Mouse (Mus musculus): ENCODE measurements around the gene Peli2.

The Peli2 gene

DNA sequence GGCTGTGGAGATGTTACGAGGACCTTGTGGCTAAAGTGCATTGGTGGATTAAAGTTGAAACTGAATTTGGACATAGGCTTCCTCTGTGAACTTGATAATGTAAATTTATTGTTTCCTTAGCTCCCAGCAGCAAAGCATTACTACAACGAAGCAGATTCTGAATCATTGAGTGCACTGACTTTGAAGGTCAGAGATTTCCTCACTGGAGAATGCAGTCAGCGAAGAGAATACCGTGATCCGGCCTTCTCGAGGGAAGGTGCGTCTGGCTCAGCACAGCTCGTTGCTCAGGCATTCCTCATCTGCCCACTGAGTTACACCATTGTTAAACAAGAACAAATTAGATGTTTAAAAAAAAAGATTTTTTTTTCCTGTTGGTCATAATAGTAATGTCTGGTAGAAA lies 58.4 kb downstream of the Peli2 start:
- no peak for DNase-seq (ENCODE audit: low read depth in 2 of 2, low spot score in 2 of 2)

DNA sequence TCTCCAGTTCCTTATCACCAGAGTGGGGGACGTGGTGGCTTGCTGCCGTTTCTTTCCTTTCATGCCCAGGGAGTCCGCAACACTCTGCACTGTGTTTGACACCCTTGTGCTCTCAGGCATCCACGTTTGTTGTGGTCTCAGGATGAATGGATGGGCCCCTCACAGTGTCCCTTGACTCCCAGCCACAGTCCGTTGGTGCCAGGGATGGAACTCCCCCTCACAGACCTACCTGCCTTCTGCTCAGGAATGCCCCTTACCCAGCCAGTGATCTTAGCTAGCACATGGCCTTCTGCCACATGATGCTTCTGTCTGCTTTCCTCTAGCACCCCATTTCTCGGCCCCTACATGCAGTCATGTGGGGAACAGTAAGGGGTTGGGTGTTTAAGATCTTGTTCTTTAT lies 65.7 kb downstream of the Peli2 start:
- no peak for DNase-seq (ENCODE audit: low read depth in 2 of 2, low spot score in 2 of 2)

DNA sequence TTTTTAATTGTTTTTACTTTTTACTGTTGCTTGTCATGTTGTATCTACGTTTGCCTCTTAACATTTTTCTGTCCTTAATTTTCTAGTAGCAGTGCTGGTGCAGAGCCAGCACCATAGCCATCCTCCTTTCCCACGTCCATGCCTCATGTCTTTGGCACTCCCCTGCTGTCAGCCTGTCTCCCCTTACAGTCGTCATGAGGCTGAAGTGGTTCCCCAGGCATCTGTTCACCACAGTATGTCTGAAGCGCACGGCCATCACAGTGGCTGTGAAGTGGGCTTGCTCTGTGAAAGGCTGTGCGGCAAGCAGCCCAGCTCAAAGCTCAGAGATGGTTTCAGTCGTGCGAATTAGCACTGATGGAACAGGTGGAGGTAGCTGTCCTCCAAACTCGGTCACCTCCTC lies 66.5 kb downstream of the Peli2 start:
- DNase-seq (ENCODE audit: low read depth in 2 of 2, low spot score in 2 of 2) = no peak

DNA sequence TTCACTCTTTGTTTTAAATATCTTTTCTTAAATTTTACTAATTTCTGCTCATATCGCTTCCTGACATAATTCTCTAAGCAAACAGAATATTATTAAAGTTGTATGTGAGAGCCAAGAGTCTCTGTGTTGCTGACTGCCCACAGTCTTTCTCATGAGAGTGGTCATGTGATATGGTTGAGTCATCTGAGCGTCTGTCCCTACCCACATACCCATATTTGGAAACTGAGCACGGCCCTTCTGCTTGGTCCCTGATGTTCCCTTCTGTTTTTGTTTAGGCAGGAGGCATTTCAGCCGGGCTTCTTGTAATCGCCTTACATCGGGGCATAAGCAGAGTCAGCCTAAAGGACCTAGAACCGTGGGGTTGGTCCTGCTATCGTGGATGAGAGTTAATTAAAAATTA lies 68.7 kb downstream of the Peli2 start:
- DNase-seq (ENCODE audit: low read depth in 2 of 2, low spot score in 2 of 2) = no peak

DNA sequence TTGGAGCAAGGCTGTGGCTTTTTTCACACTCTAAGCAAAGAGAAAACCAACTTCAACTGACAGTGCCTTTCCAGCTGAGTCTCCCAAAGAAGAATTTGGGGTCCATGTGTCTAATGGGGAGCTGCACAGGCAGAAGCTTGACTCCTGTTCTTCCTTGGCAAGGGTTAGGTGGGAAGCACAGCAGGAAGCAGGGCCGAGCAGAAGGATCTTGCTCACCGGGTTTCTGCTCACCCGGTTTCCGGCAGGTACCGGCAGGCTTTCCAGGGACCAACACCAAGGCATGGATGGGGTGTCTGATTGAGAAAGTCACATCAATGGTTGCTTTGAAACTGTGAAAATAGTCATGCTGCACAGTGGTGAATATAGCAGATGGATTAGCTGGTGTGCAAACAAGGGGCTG lies 70.3 kb downstream of the Peli2 start:
- DNase-seq (ENCODE audit: low read depth in 2 of 2, low spot score in 2 of 2) = no peak

DNA sequence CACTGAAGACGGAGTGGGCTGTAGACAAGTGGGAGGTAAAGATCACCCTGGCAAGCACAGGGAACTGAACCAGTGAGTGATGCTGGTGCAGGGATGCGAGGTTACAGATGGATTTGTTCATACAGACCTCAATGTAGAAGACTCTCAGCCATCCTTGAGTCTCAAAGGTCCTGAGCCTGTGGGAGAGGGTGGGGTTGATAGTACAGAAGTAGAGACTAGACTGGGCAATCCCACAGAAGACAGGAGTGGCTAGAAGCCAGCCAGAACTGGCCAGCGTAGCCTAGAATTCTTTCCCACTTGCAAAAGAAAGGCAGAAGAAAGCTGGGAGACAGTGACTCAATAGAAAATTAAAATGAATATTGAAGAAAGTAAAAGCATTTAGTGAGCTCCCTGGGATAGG lies 71.3 kb downstream of the Peli2 start:
- no peak for DNase-seq (ENCODE audit: low read depth in 2 of 2, low spot score in 2 of 2)

DNA sequence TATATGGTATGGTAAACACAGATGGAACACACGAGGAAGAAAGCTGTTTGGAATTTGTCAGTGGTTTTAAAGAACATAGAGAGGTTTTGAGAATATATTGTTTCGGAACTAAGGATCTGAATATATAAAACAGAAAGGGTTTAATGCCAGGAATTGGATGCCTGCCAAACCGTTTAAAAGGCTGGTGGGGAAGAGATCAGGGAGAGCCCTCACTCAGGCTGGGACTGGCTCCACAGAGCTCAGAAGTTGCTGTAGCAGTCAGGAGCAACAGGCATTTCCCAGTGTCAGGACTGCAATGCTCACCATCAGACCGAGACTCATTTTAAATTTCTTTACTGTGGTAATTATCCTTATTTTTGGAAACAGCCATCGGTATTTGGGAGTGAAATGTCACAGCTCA lies 76.2 kb downstream of the Peli2 start:
- no peak for DNase-seq (ENCODE audit: low read depth in 2 of 2, low spot score in 2 of 2)

DNA sequence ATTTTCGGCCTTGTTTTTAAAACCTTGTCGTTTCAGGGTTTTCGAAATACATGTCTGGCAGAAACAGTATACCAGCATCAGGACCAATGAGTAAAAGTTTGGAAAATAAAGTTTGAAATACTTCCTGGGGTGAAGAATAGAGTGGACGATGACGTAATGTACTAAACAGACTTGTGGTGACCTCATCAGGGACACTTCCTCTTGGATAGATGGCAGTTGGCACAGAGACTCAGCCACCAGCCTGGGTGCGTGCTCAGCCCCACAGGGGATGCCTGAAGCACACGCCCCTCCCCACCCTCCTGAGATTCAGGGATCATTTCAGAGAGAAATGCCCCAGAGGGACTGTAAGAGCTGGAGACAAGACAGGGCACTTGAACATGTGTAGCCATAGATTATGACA lies 76.7 kb downstream of the Peli2 start:
- DNase-seq (ENCODE audit: low read depth in 2 of 2, low spot score in 2 of 2) = no peak

DNA sequence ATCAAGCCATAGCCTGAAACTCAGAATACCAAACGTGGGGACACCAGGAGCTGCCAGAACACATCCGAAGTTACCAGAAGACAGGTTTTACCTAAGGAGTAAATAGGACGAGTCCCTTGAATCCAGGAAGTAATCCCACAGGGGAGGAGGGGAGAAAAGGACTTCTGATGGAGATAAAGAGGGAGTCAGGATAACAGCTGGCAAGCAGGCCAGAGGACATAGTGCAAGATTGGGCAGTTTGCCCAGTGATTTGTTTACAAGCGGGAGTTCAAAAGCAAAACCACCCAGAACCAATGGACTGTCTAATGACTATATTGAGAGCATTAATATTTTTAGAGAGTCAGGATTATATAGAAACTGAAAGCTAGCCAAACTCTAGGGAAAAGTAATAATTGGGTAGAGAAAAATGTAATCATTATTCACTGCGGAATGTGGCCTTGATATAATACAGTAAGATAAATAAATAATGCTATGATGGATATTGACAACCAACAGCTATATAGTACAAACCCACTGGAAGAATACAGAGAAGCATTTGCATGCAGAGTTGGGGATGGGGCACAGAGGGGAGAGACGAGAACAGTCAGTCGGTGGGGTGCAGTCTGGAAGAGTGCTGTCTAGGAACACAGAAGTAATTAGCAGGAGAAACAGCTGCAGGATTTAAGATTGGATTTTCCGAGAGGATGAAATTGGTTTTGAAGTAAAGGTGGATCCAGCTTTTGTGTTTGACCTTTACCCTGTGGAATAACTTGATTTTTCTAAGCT lies 77.7 kb downstream of the Peli2 start:
- no peak for DNase-seq (ENCODE audit: low read depth in 2 of 2, low spot score in 2 of 2)

DNA sequence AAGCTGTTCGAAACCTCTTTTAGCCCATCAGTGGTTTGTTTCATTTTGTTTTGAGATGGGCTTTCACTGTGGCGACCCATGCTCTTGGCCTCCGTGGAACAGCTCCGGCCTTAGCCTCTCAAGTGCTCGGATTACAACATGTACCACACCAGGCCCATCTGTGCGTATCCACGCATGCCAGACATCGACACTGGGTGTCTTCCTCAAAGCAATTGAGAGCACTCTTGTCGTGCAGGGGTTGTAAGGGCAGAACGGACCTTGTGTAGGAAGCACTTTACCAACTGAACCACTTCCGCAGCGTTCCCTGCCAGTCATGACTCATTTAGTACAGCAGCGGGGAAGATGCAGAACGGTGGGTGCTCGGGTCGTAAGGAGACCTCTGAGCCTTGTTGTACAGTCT lies 78.3 kb downstream of the Peli2 start:
- DNase-seq (ENCODE audit: low read depth in 2 of 2, low spot score in 2 of 2) = no peak

DNA sequence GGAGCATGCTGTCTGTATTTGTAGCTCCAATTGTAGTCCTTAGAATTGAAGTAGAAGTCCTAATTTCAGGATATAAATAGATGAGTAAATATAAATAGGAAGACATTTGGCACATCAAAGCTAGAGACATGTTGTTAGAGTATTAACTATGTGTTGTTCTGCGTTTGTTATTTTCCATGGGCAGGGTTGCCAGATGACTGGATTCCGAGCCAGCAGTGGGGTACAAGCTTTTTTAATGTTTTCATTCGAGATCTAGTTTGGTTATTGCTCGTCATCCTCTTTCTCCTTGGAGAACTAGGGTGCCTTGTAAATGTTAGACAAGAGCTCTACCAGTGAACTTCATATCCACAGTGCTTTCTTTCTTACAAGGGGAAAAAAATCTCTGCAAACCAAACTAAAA lies 78.9 kb downstream of the Peli2 start:
- no peak for DNase-seq (ENCODE audit: low read depth in 2 of 2, low spot score in 2 of 2)

DNA sequence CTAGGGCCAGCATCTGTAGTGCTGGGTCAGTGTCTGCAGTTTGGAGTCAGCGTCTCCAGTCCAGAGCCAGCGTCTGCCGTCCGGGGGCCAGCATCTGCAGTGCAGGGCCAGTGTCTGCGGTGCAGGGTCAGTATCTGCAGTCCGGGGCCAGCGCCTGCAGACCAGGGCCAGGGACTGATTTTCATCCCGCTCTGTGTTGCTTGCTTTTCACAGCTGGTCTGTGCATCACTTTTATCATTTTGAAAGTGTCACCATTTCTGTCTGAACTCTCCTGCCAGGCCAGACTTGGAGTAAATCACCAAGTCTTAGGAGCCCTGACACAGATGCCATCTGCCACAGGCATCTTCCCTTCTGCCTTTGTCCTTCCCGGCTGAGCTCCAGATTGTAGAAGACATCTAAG lies 79.7 kb downstream of the Peli2 start:
- DNase-seq (ENCODE audit: low read depth in 2 of 2, low spot score in 2 of 2) = no peak

DNA sequence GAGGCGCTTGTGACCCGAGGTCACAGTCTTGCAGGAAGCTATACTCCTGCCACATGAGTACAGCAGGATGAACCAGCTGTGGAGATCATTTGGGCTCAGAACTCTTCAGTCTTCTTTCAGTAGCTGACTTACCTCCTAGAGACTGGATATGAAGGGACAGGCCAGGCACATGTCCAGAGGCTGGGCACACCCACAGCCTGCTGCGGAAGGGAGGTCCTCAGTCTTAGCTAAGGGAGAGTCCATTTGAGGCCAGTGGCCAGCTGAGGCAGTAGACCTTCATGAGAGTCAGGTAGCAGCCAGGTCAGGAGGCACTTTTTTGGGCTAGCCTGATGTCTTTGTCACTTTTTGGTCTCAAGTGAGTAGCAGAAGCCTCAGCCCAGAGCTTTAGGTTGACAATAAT lies 80.2 kb downstream of the Peli2 start:
- DNase-seq (ENCODE audit: low read depth in 2 of 2, low spot score in 2 of 2) = no peak

DNA sequence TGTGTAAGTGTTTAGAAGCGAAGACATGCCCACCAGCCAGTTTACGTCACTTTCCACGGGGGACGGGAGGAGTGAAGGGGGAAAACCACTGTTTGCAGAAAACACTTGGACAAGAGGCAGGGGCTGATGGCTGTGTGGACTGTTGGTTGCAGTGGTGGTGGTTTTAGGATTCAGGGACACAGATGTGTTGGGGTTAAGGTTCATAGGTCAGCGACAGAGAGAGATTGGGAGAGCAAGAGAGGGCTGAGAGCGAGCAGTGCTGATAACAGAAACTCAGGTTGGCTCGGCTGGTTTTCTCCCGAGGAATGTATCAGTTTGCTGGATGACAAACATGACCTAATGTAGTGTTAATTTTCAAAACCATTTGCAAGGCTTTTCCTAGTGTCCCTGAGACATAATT lies 80.8 kb downstream of the Peli2 start:
- no peak for DNase-seq (ENCODE audit: low read depth in 2 of 2, low spot score in 2 of 2)

DNA sequence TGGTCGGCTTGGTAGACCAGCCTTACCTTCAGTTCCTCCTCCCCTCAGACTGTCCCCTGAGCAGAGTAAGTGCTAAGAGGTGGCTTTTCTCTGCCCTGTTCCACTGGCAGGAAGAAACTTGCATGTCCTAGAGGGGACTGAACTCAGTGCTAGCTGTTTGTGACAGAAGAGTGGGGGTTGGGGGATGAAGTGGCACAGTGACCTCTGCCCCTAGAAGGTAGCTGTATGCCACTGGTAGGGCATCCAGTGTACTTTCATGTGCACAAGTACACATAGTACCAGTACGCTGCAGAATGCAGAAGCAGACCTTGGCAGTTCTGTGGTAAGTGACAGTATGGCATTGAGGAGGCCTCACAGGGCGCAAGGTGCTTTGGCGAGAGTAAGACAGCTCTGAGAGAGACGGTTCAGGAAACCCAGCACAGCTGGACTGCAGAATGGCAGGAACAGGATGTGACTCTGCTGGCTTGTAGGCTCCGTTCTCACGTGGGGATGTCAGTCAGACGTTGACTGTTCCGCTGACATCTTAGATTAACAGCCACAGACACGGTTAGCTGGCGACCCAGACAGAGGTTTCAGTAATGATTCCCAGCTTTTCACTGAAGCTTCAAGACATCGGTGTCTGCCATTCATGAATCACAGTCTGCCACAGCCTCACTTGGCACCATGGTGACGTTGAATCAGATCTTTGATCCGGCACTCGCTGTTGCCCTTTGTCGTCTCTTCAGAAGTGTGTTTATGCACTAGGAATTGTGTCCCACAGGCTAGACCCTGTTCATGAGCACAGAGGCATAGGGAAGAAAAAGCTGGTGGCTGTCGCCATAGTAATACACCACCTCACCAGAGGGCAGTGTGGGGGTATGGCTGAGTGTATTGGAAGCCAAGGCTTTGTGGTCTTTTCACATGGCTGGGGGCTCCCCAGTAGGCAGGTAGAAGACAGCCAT lies 81.7 kb downstream of the Peli2 start:
- DNase-seq (ENCODE audit: low read depth in 2 of 2, low spot score in 2 of 2) = peak; percentile 14 to 18

DNA sequence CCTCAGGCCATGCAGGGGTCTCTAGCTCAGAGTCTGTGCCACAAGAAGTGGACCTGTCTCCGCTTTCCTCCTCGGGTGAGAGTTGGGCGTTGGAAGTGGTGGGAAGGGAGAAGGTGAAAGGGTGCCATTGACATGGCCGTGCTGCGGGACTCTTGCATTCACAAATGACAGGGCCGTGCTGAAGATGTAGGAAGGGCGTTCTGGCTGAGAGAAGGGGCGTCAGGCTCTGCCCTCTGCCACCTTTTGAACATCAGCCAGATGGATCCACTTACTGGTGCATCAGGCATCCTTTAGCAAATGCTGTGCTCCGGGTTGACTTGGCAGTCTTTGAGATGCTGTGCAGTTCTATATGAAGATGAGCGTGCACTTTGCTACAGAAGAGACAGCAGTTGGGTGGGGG lies 84.4 kb downstream of the Peli2 start:
- no peak for DNase-seq (ENCODE audit: low read depth in 2 of 2, low spot score in 2 of 2)

DNA sequence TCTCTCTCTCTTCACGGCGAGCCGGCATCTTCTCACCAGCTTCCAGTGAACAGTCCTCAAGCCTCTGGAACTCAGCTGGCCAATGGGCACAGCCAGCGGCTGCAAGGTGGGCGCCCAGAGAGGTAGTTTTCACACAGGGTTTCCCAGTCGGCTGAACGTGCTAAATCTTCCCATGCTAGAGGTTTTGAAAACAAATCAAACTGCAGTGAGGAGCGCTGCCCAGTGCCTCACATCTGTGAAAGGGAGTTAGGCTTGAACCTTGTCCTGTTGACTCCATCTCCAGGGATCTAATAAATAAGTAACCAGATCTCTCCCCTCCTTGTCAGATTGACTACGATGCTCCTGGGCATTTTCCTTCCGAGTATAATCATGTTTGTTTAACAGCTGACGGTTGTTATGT lies 85.0 kb downstream of the Peli2 start:
- no peak for DNase-seq (ENCODE audit: low read depth in 2 of 2, low spot score in 2 of 2)

DNA sequence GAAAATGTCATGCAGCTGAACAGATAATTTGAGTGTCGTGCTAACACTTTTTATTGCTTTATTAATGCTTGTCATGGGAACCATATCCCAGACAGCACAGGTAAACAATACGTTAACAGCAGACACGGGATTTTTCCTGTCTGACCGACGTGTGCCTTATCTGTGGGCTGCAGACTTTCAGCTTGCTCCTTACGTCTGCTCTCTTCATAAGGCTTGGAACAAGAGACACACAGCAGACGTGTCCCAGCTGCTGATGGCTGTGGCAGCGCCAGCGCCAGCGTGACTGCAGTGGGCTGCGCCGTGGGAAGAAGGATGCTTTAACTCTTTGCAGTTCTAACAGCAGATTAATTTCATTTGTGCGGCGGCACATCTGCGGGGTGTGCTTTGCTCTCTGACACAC lies 86.5 kb downstream of the Peli2 start:
- no peak for DNase-seq (ENCODE audit: low read depth in 2 of 2, low spot score in 2 of 2)

DNA sequence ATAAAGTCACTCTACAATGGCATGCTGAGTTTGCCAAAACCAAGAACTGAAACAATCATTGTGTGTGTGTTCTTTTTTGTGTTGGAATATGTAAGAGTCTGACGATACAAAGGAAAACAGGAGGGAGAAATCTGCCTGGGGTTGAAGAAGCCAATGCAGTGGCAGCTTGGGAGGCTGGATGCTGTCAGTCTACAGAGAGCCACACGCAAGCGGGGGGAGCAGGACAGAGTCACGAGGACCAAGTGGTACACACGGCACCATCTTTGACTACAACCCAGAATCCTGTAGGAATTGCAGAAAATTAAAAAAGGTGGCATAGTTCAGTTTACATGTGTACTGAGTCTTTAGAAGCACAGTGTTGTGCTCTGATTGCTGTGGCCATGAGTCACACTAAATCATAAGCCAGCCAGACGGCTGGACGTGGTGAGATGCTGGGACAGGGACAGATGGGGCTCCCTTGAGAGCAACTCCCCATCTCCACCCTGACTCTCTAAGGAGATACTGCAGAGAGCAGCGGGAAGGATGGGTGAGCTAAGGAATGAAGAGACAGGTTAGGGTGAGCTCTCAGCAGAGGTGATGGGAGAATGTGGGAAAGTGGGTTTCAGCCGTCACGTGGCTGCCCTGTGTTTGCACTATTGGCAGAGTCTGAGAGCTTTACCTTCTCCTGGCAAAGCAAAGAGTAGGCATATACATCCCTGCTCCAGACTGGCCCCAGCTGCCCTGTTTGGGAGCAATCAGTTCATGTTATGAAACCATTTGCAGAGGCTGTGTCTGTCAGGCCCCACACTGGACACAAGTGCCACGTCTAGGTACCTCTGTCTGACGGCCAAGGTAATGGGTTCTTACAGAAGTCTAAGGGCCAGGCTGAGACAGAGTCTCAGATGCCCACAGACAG lies 87.4 kb downstream of the Peli2 start:
- no peak for DNase-seq (ENCODE audit: low read depth in 2 of 2, low spot score in 2 of 2)

DNA sequence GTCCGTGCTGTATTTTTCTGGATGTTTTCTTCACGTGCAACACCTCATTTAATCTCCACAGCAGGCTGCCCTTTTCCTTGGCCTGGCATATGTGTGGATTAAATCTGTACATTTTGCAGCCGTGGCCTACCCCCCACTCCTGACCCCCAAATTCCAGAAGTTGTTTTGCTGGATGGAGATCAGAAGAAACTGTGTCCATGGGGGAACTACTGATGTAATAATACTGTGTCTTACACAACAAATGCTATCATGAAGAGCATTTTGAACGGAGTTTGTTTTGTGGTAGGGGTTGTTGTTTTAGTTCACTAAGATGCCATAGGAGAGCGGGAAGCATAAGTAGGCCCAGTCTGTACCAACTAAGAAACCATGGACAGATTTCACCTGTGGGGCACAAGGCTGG lies 88.8 kb downstream of the Peli2 start:
- DNase-seq (ENCODE audit: low read depth in 2 of 2, low spot score in 2 of 2) = no peak

DNA sequence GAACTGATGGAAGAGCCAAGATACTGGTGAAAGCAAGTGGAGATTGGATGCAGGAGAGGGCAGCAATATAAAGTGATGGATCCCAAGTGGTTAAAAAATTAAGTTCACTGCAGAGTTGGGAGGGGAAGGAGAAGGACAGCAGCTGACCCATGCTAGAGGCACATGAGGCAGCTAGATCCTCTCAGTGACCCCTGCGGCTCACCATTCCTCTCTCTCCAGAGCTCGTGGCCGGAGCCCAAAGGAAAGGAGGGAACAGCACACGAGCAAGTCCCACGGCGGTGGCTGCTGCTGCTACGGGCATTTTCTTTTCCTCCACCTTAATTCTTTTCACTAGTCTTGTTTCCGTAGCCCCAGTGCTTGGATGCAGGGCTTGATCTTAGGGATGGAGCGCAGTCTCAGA lies 89.5 kb downstream of the Peli2 start:
- DNase-seq (ENCODE audit: low read depth in 2 of 2, low spot score in 2 of 2) = no peak

DNA sequence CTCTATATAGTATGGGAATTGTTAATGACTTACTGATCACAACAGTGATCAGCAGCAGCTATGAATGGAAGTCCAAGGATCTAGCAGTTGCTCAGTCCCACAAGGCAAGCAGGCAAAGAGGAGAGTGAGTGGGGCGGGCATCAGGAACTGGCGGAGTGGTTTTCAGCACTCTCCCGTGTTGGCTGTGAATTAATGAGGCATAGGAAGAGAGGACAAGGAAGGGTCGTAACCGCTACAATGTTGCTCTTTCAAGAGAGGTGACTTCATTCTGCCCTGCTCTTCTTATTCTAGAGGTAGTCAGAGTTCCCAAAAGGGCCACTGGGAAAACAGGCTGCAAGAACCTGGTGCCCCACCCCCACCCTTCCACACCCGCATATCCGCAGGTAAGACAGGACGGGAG lies 90.9 kb downstream of the Peli2 start:
- no peak for DNase-seq (ENCODE audit: low read depth in 2 of 2, low spot score in 2 of 2)
